Mouse (Mus musculus): ENCODE measurements around the gene Rapgef1. TPM values are rescaled to one million over a fixed set of nuclear protein-coding genes. Genes with fewer than 3 reads are reported as not detected.

Gene Rapgef1
- polyA plus RNA-seq, 1 experiment: 85.8 TPM

DNA sequence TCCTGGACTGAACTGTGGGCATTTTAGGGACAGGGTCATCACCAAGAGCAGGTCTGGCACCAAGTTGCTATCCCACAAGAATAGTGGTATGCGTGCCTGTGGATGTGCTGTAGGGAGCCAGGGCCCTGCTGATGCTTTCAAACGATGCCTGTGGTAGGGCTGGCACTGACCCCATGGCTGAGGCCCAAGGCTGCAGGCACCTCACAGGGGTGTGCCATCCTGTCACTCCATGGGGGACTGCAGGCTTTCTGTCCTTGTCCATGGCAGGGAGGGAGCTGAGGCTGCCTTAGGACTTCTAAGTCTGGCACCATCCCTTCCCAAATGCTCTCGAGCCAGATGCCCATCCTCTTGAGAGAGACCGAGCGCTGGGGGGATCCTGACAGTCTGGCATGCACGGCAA is 27.9 kb upstream of the Rapgef1 start:
- Histone ChIP-seq H3K4me3 (ENCODE audit: insufficient read depth, low read length) (no peak overlapping the region), H3K4me1 (ENCODE audit: control insufficient read depth, insufficient read depth, low read length) (no peaks in the 10 kb centered on the region), H3K27ac (ENCODE audit: insufficient read depth, low read length) (no peak overlapping the region)
- TF ChIP-seq CTCF (IDR thresholded peaks at IDR 0.05; ENCODE audit: extremely low read depth, insufficient read depth, low read length): no peak
- TF ChIP-seq POLR2A (IDR thresholded peaks at IDR 0.05; ENCODE audit: extremely low read depth, insufficient read depth, low read length): no peak

DNA sequence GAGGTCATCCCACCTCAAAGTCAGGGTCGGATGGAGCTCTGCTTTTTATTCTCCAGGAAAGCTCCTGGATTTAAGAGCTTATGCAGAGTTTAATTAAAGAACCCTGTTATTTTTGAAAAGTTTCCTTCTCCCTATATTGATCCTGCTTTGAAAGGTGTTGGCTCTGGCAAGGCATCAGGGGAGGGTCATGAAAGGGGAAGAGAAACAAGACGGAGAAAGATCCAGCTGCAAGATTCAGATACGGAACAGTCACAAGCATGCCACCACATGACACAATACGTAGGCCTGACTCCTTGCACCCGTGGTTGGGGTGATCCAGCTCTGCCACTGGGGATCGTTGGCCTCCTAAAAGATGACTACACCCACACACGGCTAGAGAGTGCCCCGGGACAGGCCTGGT is 27.0 kb upstream of the Rapgef1 start:
- TF ChIP-seq POLR2A (IDR thresholded peaks at IDR 0.05; ENCODE audit: extremely low read depth, insufficient read depth, low read length): no peak
- no peak for TF ChIP-seq CTCF (IDR thresholded peaks at IDR 0.05; ENCODE audit: extremely low read depth, insufficient read depth, low read length)
- no peak overlapping the region for H3K27ac ChIP-seq (ENCODE audit: insufficient read depth, low read length)
- no peak overlapping the region for H3K4me3 ChIP-seq (ENCODE audit: insufficient read depth, low read length)
- H3K4me1 ChIP-seq (ENCODE audit: control insufficient read depth, insufficient read depth, low read length): no peaks in the 10 kb centered on the region

GRCm38 (mm10) chr2:29603930-29604329 is 15.6 kb upstream of the Rapgef1 start:
- Histone ChIP-seq H3K4me3 (ENCODE audit: insufficient read depth, low read length) (no peak overlapping the region), H3K27ac (ENCODE audit: insufficient read depth, low read length) (no peak overlapping the region), H3K4me1 (ENCODE audit: control insufficient read depth, insufficient read depth, low read length) (no peaks in the 10 kb centered on the region)
- TF ChIP-seq POLR2A (IDR thresholded peaks at IDR 0.05; ENCODE audit: extremely low read depth, insufficient read depth, low read length) (no peak), CTCF (IDR thresholded peaks at IDR 0.05; ENCODE audit: extremely low read depth, insufficient read depth, low read length) (peak; percentile 86)

GRCm38 (mm10) chr2:29605591-29605990 is 13.9 kb upstream of the Rapgef1 start:
- Histone ChIP-seq H3K4me1 (ENCODE audit: control insufficient read depth, insufficient read depth, low read length) (no peaks in the 10 kb centered on the region), H3K4me3 (ENCODE audit: insufficient read depth, low read length) (no peak overlapping the region), H3K27ac (ENCODE audit: insufficient read depth, low read length) (no peak overlapping the region)
- no peak for TF ChIP-seq POLR2A (IDR thresholded peaks at IDR 0.05; ENCODE audit: extremely low read depth, insufficient read depth, low read length)
- no peak for TF ChIP-seq CTCF (IDR thresholded peaks at IDR 0.05; ENCODE audit: extremely low read depth, insufficient read depth, low read length)

DNA sequence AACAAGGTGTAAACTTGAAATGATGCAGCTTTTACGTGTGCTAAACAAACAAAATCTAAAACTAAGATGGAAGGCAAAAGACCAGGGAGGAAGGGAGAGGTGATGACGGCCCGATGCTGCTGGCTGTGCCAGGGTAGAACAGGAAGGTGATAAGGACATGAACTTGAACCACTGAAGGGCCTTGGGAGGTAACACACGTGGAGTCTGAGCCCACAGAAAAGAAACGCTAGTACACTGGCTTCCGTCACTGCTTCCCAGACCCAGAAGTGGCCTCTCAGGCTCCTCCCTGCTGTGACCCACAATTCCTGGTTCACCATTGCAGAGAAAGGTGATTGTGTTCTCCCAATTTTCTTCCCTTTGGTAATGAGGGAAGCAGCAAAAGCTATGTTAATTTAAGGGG is 13.1 kb upstream of the Rapgef1 start:
- TF ChIP-seq CTCF (IDR thresholded peaks at IDR 0.05; ENCODE audit: extremely low read depth, insufficient read depth, low read length): no peak
- TF ChIP-seq POLR2A (IDR thresholded peaks at IDR 0.05; ENCODE audit: extremely low read depth, insufficient read depth, low read length): no peak
- Histone ChIP-seq H3K4me3 (ENCODE audit: insufficient read depth, low read length) (no peak overlapping the region), H3K27ac (ENCODE audit: insufficient read depth, low read length) (no peak overlapping the region), H3K4me1 (ENCODE audit: control insufficient read depth, insufficient read depth, low read length) (no peaks in the 10 kb centered on the region)

DNA sequence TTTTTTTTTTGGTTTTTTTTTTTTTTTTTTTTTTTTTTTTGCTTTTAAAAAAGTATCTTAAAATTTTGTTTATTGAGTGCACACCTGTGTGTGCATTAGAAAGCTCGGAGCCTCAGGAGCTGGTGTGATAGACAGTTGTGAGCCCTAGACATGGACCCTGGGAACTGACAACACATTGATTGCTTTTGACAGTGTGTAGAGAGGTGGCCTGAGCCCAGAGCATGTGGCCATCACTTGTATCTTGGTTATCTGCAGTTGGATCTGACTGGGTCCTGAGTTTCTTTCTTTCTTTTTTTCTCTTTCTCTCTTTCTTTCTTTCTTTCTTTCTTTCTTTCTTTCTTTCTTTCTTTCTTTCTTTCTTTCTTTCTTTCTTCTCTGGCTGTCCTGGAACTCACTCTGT is 2.2 kb upstream of the Rapgef1 start:
- TF ChIP-seq CTCF (IDR thresholded peaks at IDR 0.05; ENCODE audit: extremely low read depth, insufficient read depth, low read length) (no peak), POLR2A (IDR thresholded peaks at IDR 0.05; ENCODE audit: extremely low read depth, insufficient read depth, low read length) (no peak)
- Histone ChIP-seq H3K4me3 (ENCODE audit: insufficient read depth, low read length) (no peak overlapping the region), H3K4me1 (ENCODE audit: control insufficient read depth, insufficient read depth, low read length) (peaks cover 4% of the 10 kb centered on the region; the same call in 1 of the 2 replicates), H3K27ac (ENCODE audit: insufficient read depth, low read length) (no peak overlapping the region)

DNA sequence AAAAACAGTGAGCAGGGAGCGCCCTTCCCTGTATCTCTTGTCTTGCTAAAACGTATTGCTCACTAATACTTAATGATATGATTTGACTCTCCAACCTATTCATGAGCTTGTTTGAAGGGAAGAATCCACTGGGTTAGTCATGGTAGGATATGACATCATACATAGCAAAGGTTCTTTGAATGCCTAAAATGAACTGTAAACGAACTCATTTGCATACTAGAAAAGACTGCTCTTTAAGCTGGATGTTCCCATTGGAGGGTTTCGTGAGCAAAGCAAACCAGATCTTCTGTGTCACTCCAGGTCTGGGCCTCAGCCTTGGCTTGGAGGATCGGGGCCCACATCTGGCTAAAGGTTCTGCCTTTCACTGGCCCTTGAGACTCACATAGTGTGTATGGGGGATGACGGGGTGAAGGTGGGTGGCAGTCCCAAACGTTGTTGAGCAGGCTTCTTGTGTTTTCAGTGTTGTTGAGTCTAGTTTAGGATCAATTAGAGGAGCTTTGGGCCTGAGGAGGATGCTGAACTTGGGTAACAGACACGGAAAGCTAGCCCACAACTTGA is 515 bp upstream of the Rapgef1 start:
- TF ChIP-seq POLR2A (IDR thresholded peaks at IDR 0.05; ENCODE audit: extremely low read depth, insufficient read depth, low read length) (no peak), CTCF (IDR thresholded peaks at IDR 0.05; ENCODE audit: extremely low read depth, insufficient read depth, low read length) (no peak)
- peaks cover 6% of the 10 kb centered on the region; the same call in 1 of the 2 replicates for H3K4me1 ChIP-seq (ENCODE audit: control insufficient read depth, insufficient read depth, low read length)
- no peak overlapping the region for H3K4me3 ChIP-seq (ENCODE audit: insufficient read depth, low read length)
- H3K27ac ChIP-seq (ENCODE audit: insufficient read depth, low read length): no peak overlapping the region

- Histone ChIP-seq H3K4me3 (ENCODE audit: insufficient read depth, low read length) (peak overlapping the region; percentile 67), H3K27ac (ENCODE audit: insufficient read depth, low read length) (no peak overlapping the region), H3K4me1 (ENCODE audit: control insufficient read depth, insufficient read depth, low read length) (peaks cover 13% of the 10 kb centered on the region)
- TF ChIP-seq POLR2A (IDR thresholded peaks at IDR 0.05; ENCODE audit: extremely low read depth, insufficient read depth, low read length) (no peak), CTCF (IDR thresholded peaks at IDR 0.05; ENCODE audit: extremely low read depth, insufficient read depth, low read length) (no peak)
These were observed 844 bp downstream of the Rapgef1 start for GRCm38 (mm10) chr2:29620301-29620827.

DNA sequence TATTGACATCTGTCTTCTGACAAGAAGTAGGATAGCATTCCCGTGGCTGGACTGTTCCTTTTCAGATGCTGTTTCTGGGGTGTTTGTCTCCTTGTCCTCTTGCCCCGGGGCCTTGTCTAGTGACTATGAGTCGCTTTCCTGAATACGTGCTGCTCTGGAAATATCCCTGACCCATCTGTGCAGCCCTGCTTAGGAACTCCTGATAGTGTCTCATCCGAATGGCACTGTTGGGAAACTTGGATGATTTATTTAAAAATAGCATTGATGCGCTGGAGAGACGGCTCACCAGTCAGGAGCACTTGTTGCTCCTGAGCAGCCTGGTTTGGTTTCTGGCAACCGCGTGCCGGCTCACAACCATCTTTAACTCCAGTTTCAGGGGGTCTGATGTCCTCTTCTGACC is 1.6 kb downstream of the Rapgef1 start:
- Histone ChIP-seq H3K27ac (ENCODE audit: insufficient read depth, low read length) (no peak overlapping the region), H3K4me1 (ENCODE audit: control insufficient read depth, insufficient read depth, low read length) (peaks cover 13% of the 10 kb centered on the region), H3K4me3 (ENCODE audit: insufficient read depth, low read length) (peak overlapping the region; percentile 67)
- TF ChIP-seq CTCF (IDR thresholded peaks at IDR 0.05; ENCODE audit: extremely low read depth, insufficient read depth, low read length): no peak

DNA sequence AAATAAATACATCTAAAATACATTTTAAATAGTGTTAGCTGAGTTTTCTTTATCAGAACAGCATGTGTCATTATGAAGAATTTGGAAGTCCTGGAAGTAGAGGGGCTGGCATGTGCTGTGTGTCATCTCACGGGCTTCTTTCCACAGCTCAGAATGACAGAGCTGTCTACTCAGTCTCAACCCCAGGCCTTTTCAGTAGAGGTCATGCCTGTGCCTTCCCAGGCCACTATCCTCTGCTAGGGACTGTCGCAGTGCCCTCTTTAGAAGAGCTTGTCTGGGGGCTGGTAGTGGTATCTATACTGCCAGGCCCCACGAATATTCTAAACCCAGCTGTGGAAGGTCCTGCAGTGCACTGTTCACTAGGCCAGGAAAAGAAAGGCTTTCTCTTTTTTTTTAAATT is 2.1 kb downstream of the Rapgef1 start:
- Histone ChIP-seq H3K4me1 (ENCODE audit: control insufficient read depth, insufficient read depth, low read length) (peaks cover 13% of the 10 kb centered on the region), H3K4me3 (ENCODE audit: insufficient read depth, low read length) (no peak overlapping the region), H3K27ac (ENCODE audit: insufficient read depth, low read length) (no peak overlapping the region)
- TF ChIP-seq POLR2A (IDR thresholded peaks at IDR 0.05; ENCODE audit: extremely low read depth, insufficient read depth, low read length) (no peak), CTCF (IDR thresholded peaks at IDR 0.05; ENCODE audit: extremely low read depth, insufficient read depth, low read length) (no peak)

Measured in cortical plate, adult 2 months (tissue).